Mouse (Mus musculus) ES-E14 (cell line): ENCODE results near the gene Hscb. TPM values are rescaled to one million over a fixed set of nuclear protein-coding genes. Genes with fewer than 3 reads are reported as not detected.

Experiments used
- DNase-seq: peaks from one replicate; pipeline ENCODE4 v3.0.0-alpha.2; 2013; ENCODE audit warnings: low read depth, low spot score
- H3K27ac ChIP-seq: 2 replicates; pipeline ENCODE4 v1.5.1; 2012; ENCODE audit warnings: low read depth, mild to moderate bottlenecking, low read length, moderate library complexity, mixed read lengths; ENCODE audit not compliant: poor library complexity, insufficient read depth, severe bottlenecking
- H3K36me3 ChIP-seq: 2 replicates; pipeline ENCODE4 v1.6.1; 2012; ENCODE audit warnings: mild to moderate bottlenecking, low read length, moderate library complexity, mixed read lengths; ENCODE audit not compliant: control insufficient read depth, poor library complexity, insufficient read depth, severe bottlenecking
- H3K4me1 ChIP-seq, 2 experiments: fragments of 150-350 bp in 1 of 2; sonication (generic) in 1 of 2; 2 replicates each; pipeline ENCODE4 v1.6.1; 2012; ENCODE audit warnings: low read length in 2 of 2, mild to moderate bottlenecking in 1 of 2, mixed read lengths in 1 of 2; ENCODE audit not compliant: control insufficient read depth in 2 of 2, insufficient read depth in 2 of 2, poor library complexity in 1 of 2
- H3K4me3 ChIP-seq, 2 experiments: fragments of 150-350 bp in 1 of 2; sonication (generic) in 1 of 2; 2 replicates each; pipeline ENCODE4 v1.5.1; 2012; ENCODE audit warnings: low read length in 2 of 2, low read depth in 1 of 2, mild to moderate bottlenecking in 1 of 2, mixed read lengths in 1 of 2; ENCODE audit not compliant: insufficient read depth in 1 of 2, poor library complexity in 1 of 2, severe bottlenecking in 1 of 2
- H3K9ac ChIP-seq: 2 replicates; pipeline ENCODE4 v1.6.1; 2012; ENCODE audit warnings: low read depth, mild to moderate bottlenecking, low read length, mixed read lengths; ENCODE audit not compliant: poor library complexity, insufficient read depth, severe bottlenecking
- H3K9me3 ChIP-seq: fragments of 150-350 bp; sonication (generic); 2 replicates; pipeline ENCODE4 v1.6.1; 2012; ENCODE audit warnings: low read depth, mild to moderate bottlenecking, low read length; ENCODE audit not compliant: control insufficient read depth, insufficient read depth
- CHD2 ChIP-seq: IDR thresholded peaks from 2 replicates; pipeline ENCODE4 v1.6.1; 2014; ENCODE audit warnings: mild to moderate bottlenecking, low read depth, low read length, inconsistent platforms
- HCFC1 ChIP-seq: IDR thresholded peaks from 2 replicates; pipeline ENCODE4 v1.6.1; 2012; ENCODE audit warnings: low read length, inconsistent platforms, borderline replicate concordance; ENCODE audit not compliant: insufficient read depth
- MAFK ChIP-seq: IDR thresholded peaks from 2 replicates; pipeline ENCODE4 v1.6.1; 2014; ENCODE audit warnings: mild to moderate bottlenecking, low read depth, low read length, inconsistent platforms; ENCODE audit not compliant: insufficient read depth
- ZC3H11A ChIP-seq: IDR thresholded peaks from 2 replicates; pipeline ENCODE4 v1.6.1; 2012; ENCODE audit warnings: low read depth, mild to moderate bottlenecking, inconsistent platforms, low read length, borderline replicate concordance
- ZNF384 ChIP-seq: IDR thresholded peaks from 2 replicates; pipeline ENCODE4 v1.6.1; 2012; ENCODE audit warnings: low read depth, low read length, inconsistent platforms
- in situ Hi-C, 2 experiments: fragments of 600-800 bp; cut with MboI; formaldehyde crosslinking; loops; one replicate each; pipeline ENCODE4 v1.15.1; 2025; ENCODE audit warnings: low sequenced_read_pairs in 2 of 2, inconsistent platforms in 1 of 2; ENCODE audit not compliant: unreplicated experiment in 2 of 2
- total RNA-seq: library from RNA; depleted of rRNA; stranded (reverse); fragments of 300-350 nt; gene quantifications from 2 replicates; pipeline ENCODE4 v1.2.3, GENCODE M21; 2012

The Hscb gene
- total RNA-seq, 1 experiment = 22.9 TPM

DNA sequence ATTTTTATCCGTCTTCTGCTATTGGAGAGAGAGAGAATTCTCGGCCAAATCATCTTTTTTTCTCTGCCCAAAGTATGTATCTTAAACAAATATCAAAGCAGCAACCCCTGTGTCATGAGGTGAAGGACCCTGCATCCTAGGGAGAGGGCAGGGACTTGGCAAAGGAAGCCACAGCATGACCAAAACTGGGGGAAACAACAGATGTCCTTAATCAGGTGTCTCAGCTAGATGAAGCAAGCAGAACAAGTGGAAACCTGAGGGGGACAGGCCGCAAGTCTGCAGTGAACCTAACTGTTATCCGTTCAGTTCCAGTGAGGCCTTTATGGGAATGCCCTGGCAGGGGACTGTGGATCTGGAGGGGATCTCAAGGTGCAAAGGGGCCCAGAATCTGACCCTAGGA is 32.1 kb downstream of the Hscb start:
- peaks cover 14% of the 10 kb centered on the region for H3K36me3 ChIP-seq
- H3K27ac ChIP-seq = peak overlapping the region; percentile 95
- no peak for DNase-seq
- in situ Hi-C loops = no loop called here
- peak overlapping the region; percentile 78 to 93 for H3K4me3 ChIP-seq
- H3K9ac ChIP-seq = peak overlapping the region; percentile 85
- H3K9me3 ChIP-seq = no peaks in the 10 kb centered on the region
- no peak for TF ChIP-seq ZC3H11A
- TF ChIP-seq CHD2 = no peak
- TF ChIP-seq ZNF384 = no peak
- H3K4me1 ChIP-seq = peaks cover 16 to 18% of the 10 kb centered on the region in 2 experiments

DNA sequence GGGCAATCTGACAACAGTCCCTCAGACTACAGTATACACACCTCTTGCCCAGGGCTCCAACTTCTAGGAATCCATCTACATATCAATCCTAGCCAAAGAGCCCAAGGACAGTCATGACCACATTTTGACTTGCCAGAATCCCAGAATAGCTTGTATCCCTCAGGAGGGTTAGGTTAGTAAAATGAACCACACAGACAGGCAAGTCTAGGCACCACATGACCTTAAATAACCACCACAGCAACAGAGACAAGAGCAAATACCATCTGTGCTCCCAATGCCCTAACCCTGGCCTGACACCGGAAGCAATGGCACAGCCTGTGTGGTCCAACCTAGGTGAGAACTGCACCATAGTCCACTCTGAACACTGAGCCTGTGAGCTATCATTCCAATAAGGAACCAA is 32.9 kb downstream of the Hscb start:
- Histone ChIP-seq H3K9me3 (no peaks in the 10 kb centered on the region), H3K36me3 (peaks cover 22% of the 10 kb centered on the region), H3K4me1 (peaks cover 16 to 25% of the 10 kb centered on the region in 2 experiments), H3K27ac (peak overlapping the region; percentile 98), H3K9ac (peak overlapping the region; percentile 14; the same call in 1 of the 2 replicates), H3K4me3 (peak overlapping the region; percentile 78 to 93; a peak in 3 of 4 replicates)
- peak; percentile 63 for DNase-seq
- in situ Hi-C loops = no loop called here
- no peak for TF ChIP-seq MAFK
- TF ChIP-seq CHD2 = 0 out of 2 replicates have a peak, but pooled peaks have one; percentile 2

DNA sequence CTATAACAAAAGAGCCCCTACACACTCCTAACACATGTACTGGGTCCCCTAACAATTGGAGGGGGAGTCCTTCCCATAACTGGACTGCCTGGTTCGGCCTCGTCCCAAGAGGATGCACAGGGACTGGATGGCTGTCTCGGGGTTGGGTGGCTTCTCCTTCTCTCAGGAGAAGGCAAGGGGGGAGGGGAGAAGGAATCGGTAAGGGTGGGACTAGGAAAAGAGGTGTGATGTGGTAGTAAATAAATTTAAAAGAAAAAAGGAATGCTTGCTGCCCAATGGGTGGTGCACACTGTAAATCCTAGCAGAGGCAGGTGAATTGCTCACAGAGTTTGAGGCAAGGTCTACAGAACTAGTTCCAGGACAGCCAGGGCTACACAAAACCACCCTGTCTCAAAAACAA is 33.4 kb downstream of the Hscb start:
- Histone ChIP-seq H3K27ac (peak overlapping the region; percentile 98), H3K9me3 (no peaks in the 10 kb centered on the region), H3K9ac (peak overlapping the region; percentile 51; the same call in 1 of the 2 replicates), H3K36me3 (peaks cover 27% of the 10 kb centered on the region), H3K4me3 (peak overlapping the region; percentile 27 to 78), H3K4me1 (peaks cover 16 to 30% of the 10 kb centered on the region in 2 experiments)
- 0 out of 2 replicates have a peak, but pooled peaks have one; percentile 36 for TF ChIP-seq CHD2
- no peak for TF ChIP-seq ZNF384
- peak; percentile 77 for DNase-seq
- in situ Hi-C loops = no loop called here

DNA sequence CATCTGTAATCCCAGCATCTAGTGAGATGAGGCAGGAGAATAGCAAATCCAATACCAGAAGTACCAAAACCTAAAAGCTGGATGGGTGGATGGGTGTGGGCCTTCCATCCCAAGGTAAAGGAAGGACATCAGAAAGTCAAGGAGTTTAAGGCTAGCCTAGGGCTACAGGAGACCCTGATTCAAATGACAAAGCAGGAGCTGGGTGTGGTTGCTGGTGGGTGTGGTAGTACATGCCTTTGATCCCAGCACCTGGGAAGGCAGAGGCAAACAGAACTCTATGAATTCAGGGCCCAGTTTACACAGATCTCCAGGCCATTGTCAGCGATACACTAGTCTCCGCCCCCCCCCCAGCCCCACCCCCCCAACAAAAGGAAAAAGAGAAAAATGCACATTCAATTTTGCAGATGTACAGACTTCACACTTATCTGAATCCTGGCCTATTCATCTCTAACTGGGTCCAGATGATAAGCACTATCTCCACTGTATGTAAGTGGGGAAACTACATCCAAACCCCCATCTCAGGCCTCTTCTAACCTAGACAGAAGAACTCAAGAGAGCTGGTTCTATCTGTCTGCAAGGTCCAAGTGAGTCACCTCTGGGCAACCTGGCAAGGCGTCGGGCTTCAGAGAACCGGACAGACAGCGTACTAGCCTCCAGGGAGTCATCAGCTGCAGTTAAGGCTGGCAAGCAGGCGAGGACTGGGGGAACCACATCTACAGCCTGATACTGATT is 35.4 kb downstream of the Hscb start:
- peaks cover 47% of the 10 kb centered on the region for H3K36me3 ChIP-seq
- DNase-seq = peak; percentile 84
- peak overlapping the region; percentile 36 to 45; a peak in 3 of 4 replicates for H3K4me3 ChIP-seq
- peak overlapping the region; percentile 98 for H3K27ac ChIP-seq
- H3K9me3 ChIP-seq = no peaks in the 10 kb centered on the region
- TF ChIP-seq ZNF384 (no peak), CHD2 (no peak), ZC3H11A (no peak)
- in situ Hi-C loops = no loop called here
- H3K4me1 ChIP-seq = peaks cover 19 to 41% of the 10 kb centered on the region in 2 experiments
- peak overlapping the region; percentile 59 for H3K9ac ChIP-seq

DNA sequence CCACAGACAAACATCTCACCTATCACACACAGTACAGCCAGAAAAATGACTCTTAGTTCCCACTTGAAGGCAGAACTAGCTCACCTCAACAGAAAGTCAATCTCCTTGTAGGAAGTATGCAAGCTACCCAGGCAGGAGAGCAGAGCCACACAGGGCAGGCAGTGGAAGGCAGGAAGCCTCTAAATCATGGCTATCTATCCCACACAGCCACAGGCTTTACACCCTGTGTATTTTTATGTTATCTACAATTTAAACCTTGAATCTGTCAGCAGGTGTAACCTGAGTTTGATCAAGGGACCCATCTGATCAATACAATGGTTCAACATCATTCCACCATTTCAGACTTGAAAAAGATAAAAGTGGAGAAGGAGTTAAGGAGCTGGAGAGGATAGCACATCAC is 36.8 kb downstream of the Hscb start:
- DNase-seq = no peak
- Histone ChIP-seq H3K9me3 (no peaks in the 10 kb centered on the region), H3K4me1 (peaks cover 19 to 44% of the 10 kb centered on the region in 2 experiments), H3K4me3 (no peak overlapping the region), H3K36me3 (peaks cover 57% of the 10 kb centered on the region), H3K9ac (no peak overlapping the region; the same call in 1 of the 2 replicates), H3K27ac (peak overlapping the region; percentile 14; the same call in 1 of the 2 replicates)
- in situ Hi-C loops = no loop called here
- TF ChIP-seq MAFK (no peak), ZNF384 (no peak), CHD2 (no peak), HCFC1 (no peak), ZC3H11A (no peak)
